Mouse (Mus musculus) MEL (cell line): ENCODE measurements around the gene Hpgds.

ENCODE experiments used
- CTCF ChIP-seq, 3 experiments: IDR thresholded peaks in 2 of 3; conservative IDR thresholded peaks in 1 of 3; 2 replicates each; pipeline ENCODE4 v1.5.1; 2011 to 2012; ENCODE audit warnings: low read length in 3 of 3, low read depth in 2 of 3, mild to moderate bottlenecking in 2 of 3, improper control_type of control experiment in 1 of 3, inconsistent platforms in 1 of 3, mixed read lengths in 1 of 3, moderate library complexity in 1 of 3; ENCODE audit not compliant: control insufficient read depth in 1 of 3, insufficient read depth in 1 of 3, poor library complexity in 1 of 3, severe bottlenecking in 1 of 3
- EP300 ChIP-seq, 2 experiments: IDR thresholded peaks; 2 replicates each; pipeline ENCODE4 v1.6.1; 2011; ENCODE audit warnings: improper control_type of control experiment in 2 of 2, low read length in 2 of 2, low read depth in 1 of 2, mild to moderate bottlenecking in 1 of 2
- POLR2A ChIP-seq, 2 experiments: IDR thresholded peaks; 2 replicates each; pipeline ENCODE4 v1.6.1; 2011 to 2012; ENCODE audit warnings: low read length in 2 of 2, mild to moderate bottlenecking in 2 of 2, control low read depth in 1 of 2, improper control_type of control experiment in 1 of 2, low read depth in 1 of 2, moderate library complexity in 1 of 2; ENCODE audit not compliant: control insufficient read depth in 1 of 2, insufficient read depth in 1 of 2, poor library complexity in 1 of 2
- POLR2AphosphoS2 ChIP-seq: IDR thresholded peaks from 2 replicates; pipeline ENCODE4 v1.6.1; 2011; ENCODE audit warnings: low read length, improper control_type of control experiment
- RAD21 ChIP-seq: IDR thresholded peaks from 2 replicates; pipeline ENCODE4 v1.6.1; 2011; ENCODE audit warnings: mild to moderate bottlenecking, low read depth, low read length, improper control_type of control experiment
- UBTF ChIP-seq: IDR thresholded peaks from 2 replicates; pipeline ENCODE4 v1.6.1; 2012; ENCODE audit warnings: low read depth, mild to moderate bottlenecking, inconsistent platforms, low read length, improper control_type of control experiment, moderate library complexity, borderline replicate concordance; ENCODE audit not compliant: insufficient read depth
- USF2 ChIP-seq, 2 experiments: IDR thresholded peaks; 2 replicates each; pipeline ENCODE4 v1.6.1; 2011 to 2012; ENCODE audit warnings: improper control_type of control experiment in 2 of 2, low read length in 2 of 2, borderline replicate concordance in 1 of 2, inconsistent platforms in 1 of 2, low read depth in 1 of 2, mild to moderate bottlenecking in 1 of 2; ENCODE audit not compliant: insufficient read depth in 1 of 2
- ZMIZ1 ChIP-seq: IDR thresholded peaks from 2 replicates; pipeline ENCODE4 v1.6.1; 2012; ENCODE audit warnings: low read depth, mild to moderate bottlenecking, inconsistent platforms, low read length, improper control_type of control experiment, moderate library complexity

- TF ChIP-seq ZMIZ1 (no peak), EP300 (IDR thresholded peaks at IDR 0.05; ENCODE audit: low read depth in 1 of 2, low read length in 2 of 2) (no peak), CTCF (IDR thresholded peaks at IDR 0.05 in 2 of 3, conservative IDR thresholded peaks at IDR 0.05 in 1 of 3; ENCODE audit: control insufficient read depth in 1 of 3, insufficient read depth in 1 of 3, low read depth in 2 of 3, low read length in 3 of 3, poor library complexity in 1 of 3, severe bottlenecking in 1 of 3) (no peak), POLR2A (IDR thresholded peaks at IDR 0.05; ENCODE audit: control insufficient read depth in 1 of 2, insufficient read depth in 1 of 2, low read depth in 1 of 2, low read length in 2 of 2, poor library complexity in 1 of 2) (no peak), USF2 (IDR thresholded peaks at IDR 0.05; ENCODE audit: borderline replicate concordance in 1 of 2, insufficient read depth in 1 of 2, low read depth in 1 of 2, low read length in 2 of 2) (no peak), RAD21 (no peak), POLR2AphosphoS2 (no peak), UBTF (no peak)
Measured at GRCm38 (mm10) chr6:65140082-65140749, 4.5 kb downstream of the Hpgds start.
